Mouse (Mus musculus) midbrain, embryonic 10.5 days (tissue): ENCODE results near the gene Adamts17. TPM values are rescaled to one million over a fixed set of nuclear protein-coding genes. Genes with fewer than 3 reads are reported as not detected.

Source experiments
- DNase-seq: peaks from one replicate; pipeline ENCODE4 v3.0.0-alpha.2; 2017; ENCODE audit warnings: low spot score
- H3K27ac ChIP-seq: fragments of 300-500 bp; sonication (generic); replicated peaks from 2 replicates; pipeline ENCODE4 v1.5.1; 2016; ENCODE audit warnings: mild to moderate bottlenecking
- H3K27me3 ChIP-seq: fragments of 300-500 bp; sonication (generic); 2 replicates; pipeline ENCODE4 v1.6.1; 2016; ENCODE audit warnings: low read depth, mild to moderate bottlenecking; ENCODE audit not compliant: poor library complexity, severe bottlenecking
- H3K36me3 ChIP-seq: fragments of 300-500 bp; sonication (generic); 2 replicates; pipeline ENCODE4 v1.6.1; 2016; ENCODE audit warnings: mild to moderate bottlenecking, moderate library complexity
- H3K4me1 ChIP-seq: fragments of 300-500 bp; sonication (generic); 2 replicates; pipeline ENCODE4 v1.6.1; 2016
- H3K4me3 ChIP-seq: fragments of 300-500 bp; sonication (generic); 2 replicates; pipeline ENCODE4 v1.5.1; 2016; ENCODE audit warnings: mild to moderate bottlenecking, moderate library complexity
- H3K9me3 ChIP-seq: fragments of 300-500 bp; sonication (generic); replicated peaks from 2 replicates; pipeline ENCODE4 v1.6.1; 2016; ENCODE audit warnings: mild to moderate bottlenecking
- WGBS: fragments of 180-500 bp; shearing (Covaris S2); methylation state at CpG from one replicate; pipeline ENCODE4 v1.1.7; 2016; 5-methylcytosine and 5-hydroxymethylcytosine counted together
- polyA plus RNA-seq: library from polyadenylated mRNA; unstranded; fragments of >200 nt; fragmentation: Nextera tagmentation; extraction: Ambion mirVana; gene quantifications from 2 replicates; pipeline ENCODE4 v1.2.1, GENCODE M21; 2016

The Adamts17 gene
- polyA plus RNA-seq, 1 experiment from 2014 or later: 0.75 TPM

- Histone ChIP-seq H3K36me3 (no peaks in the 10 kb centered on the region), H3K4me1 (peaks cover 6% of the 10 kb centered on the region; the same call in 1 of the 2 replicates), H3K27ac (no peak overlapping the region), H3K9me3 (no peaks in the 10 kb centered on the region), H3K4me3 (no peak overlapping the region), H3K27me3 (no peaks in the 10 kb centered on the region)
- 84% methylated on average over 3 of the region's 3 CpGs for WGBS
- DNase-seq: no peak
These were observed 12.6 kb downstream of the Adamts17 start for GRCm38 (mm10) chr7:66852164-66852563.

DNA sequence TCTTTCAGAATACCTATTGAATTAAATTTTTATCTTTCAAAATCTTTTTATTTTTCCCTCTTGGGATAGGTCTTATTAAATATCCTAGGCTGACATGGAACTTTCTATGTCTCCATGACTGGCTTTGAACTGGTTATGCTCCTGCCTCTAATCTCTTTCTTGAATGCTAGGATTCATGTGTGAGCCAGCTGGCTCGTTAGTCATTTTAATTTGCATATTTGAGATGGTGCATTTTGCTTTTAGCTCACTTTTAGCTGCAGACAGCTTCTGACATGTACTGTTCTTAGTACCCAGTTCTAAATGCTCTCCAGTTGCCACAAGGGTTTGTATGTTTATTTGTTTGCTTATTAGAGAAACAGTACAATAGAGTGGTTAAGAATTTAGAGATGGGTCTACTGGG lies 18.1 kb downstream of the Adamts17 start:
- WGBS: 83% methylated on average over 1 of the region's 1 CpGs
- H3K4me1 ChIP-seq: peaks cover 12% of the 10 kb centered on the region
- no peak for DNase-seq

GRCm38 (mm10) chr7:66858247-66859075 lies 18.9 kb downstream of the Adamts17 start:
- Histone ChIP-seq H3K4me1 (peaks cover 9% of the 10 kb centered on the region), H3K4me3 (no peak overlapping the region), H3K27me3 (no peaks in the 10 kb centered on the region), H3K36me3 (no peaks in the 10 kb centered on the region), H3K27ac (no peak overlapping the region), H3K9me3 (no peaks in the 10 kb centered on the region)
- WGBS: 73% methylated on average over 12 of the region's 12 CpGs
- no peak for DNase-seq

More for the DNA sequence above, 18.1 kb downstream of the Adamts17 start:
- Histone ChIP-seq H3K9me3 (no peaks in the 10 kb centered on the region), H3K4me3 (no peak overlapping the region), H3K36me3 (no peaks in the 10 kb centered on the region), H3K27ac (no peak overlapping the region), H3K27me3 (no peaks in the 10 kb centered on the region)

- Histone ChIP-seq H3K4me1 (peaks cover 5% of the 10 kb centered on the region; the same call in 1 of the 2 replicates), H3K4me3 (no peak overlapping the region), H3K27me3 (no peaks in the 10 kb centered on the region), H3K9me3 (no peaks in the 10 kb centered on the region), H3K27ac (no peak overlapping the region), H3K36me3 (no peaks in the 10 kb centered on the region)
- no peak for DNase-seq
- WGBS: 85% methylated on average over 5 of the region's 5 CpGs
These were observed 19.7 kb downstream of the Adamts17 start for GRCm38 (mm10) chr7:66859220-66859619.

DNA sequence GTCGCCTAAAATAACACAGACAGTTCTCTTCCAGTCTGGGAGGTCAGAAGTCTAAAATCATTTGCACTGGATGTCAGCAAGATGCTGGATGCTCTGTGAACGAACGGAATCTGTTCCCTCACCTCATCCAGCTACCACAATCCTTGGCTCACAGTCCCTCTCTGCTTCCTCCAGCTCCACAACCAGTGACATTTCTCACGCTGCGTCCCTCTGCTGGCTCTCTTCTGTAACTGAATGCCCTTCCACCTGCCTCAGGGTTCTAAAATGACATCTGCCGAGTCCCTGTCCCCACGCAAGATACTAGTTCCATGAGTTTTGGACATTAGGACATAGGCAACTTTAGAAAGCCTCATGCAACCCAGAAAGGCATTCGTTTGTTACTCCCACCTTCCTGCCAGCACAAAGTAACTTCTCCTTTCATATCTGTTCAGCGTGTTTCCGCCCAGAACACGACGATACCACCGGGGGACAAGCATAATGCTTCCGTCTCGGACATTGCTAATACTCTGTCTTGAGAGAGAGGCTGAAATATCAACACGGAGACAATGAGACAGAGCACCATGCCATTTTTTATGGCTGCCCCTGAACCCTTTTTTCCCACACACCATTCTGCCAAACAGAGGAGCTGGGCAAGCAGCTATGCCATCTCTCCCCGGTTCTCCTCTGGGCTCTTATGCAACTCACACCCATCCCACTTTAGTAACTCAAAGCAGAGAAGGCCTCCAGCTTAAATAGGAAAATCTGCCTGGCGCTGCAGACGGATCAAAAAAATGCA lies 27.6 kb downstream of the Adamts17 start:
- Histone ChIP-seq H3K4me1 (peaks cover 12% of the 10 kb centered on the region), H3K9me3 (no peaks in the 10 kb centered on the region), H3K36me3 (no peaks in the 10 kb centered on the region), H3K27me3 (no peaks in the 10 kb centered on the region), H3K27ac (no peak overlapping the region), H3K4me3 (no peak overlapping the region)
- no peak for DNase-seq
- WGBS: 88% methylated on average over 19 of the region's 19 CpGs

- DNase-seq: no peak
- Histone ChIP-seq H3K27me3 (no peaks in the 10 kb centered on the region), H3K27ac (no peak overlapping the region), H3K4me1 (peaks cover 12% of the 10 kb centered on the region), H3K9me3 (no peaks in the 10 kb centered on the region), H3K4me3 (no peak overlapping the region), H3K36me3 (no peaks in the 10 kb centered on the region)
- WGBS: 67% methylated on average over 13 of the region's 13 CpGs
These were observed 28.4 kb downstream of the Adamts17 start for GRCm38 (mm10) chr7:66867719-66868501.

- WGBS: 82% methylated on average over 7 of the region's 7 CpGs
- Histone ChIP-seq H3K4me3 (no peak overlapping the region), H3K27ac (no peak overlapping the region; the same call in 1 of the 2 replicates), H3K9me3 (no peaks in the 10 kb centered on the region), H3K27me3 (no peaks in the 10 kb centered on the region), H3K4me1 (peaks cover 12% of the 10 kb centered on the region), H3K36me3 (no peaks in the 10 kb centered on the region)
- DNase-seq: no peak
These were observed 32.0 kb downstream of the Adamts17 start for GRCm38 (mm10) chr7:66871520-66871919.

DNA sequence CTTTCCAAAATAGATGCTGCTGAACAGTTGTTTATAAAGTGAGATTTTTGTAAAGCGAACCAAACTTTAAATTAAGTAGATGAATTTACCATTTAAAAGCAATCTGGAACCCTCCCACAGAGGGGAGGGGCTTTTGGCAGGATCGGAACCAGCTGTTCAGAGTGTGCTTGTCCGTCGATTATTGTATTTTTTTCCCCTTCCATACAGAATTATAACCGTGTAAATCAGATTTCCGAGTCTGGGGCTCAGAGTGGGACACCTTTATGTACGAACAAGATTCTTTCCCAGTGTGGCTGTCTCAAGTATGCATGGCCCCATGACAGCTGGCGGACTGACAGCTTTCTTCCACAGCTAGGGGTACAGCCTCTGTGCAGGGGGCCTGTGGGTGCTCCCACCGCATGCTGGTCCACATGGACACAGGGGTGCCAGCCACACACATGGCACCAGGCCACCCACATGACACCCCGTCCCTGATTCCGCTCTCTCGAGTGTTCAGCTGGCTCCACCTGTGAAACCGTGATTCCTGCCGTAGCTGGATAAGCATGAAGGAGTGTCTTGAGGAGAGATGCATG lies 32.5 kb downstream of the Adamts17 start:
- DNase-seq: no peak
- Histone ChIP-seq H3K36me3 (no peaks in the 10 kb centered on the region), H3K4me1 (peaks cover 12% of the 10 kb centered on the region), H3K27ac (no peak overlapping the region), H3K9me3 (no peaks in the 10 kb centered on the region), H3K27me3 (no peaks in the 10 kb centered on the region), H3K4me3 (no peak overlapping the region)
- 90% methylated on average over 14 of the region's 14 CpGs for WGBS

- 84% methylated on average over 2 of the region's 2 CpGs for WGBS
- no peak for DNase-seq
- Histone ChIP-seq H3K9me3 (no peaks in the 10 kb centered on the region), H3K4me3 (no peak overlapping the region), H3K4me1 (peaks cover 2% of the 10 kb centered on the region), H3K36me3 (no peaks in the 10 kb centered on the region), H3K27ac (no peak overlapping the region), H3K27me3 (no peaks in the 10 kb centered on the region)
These were observed 33.7 kb downstream of the Adamts17 start for GRCm38 (mm10) chr7:66873235-66873634.

DNA sequence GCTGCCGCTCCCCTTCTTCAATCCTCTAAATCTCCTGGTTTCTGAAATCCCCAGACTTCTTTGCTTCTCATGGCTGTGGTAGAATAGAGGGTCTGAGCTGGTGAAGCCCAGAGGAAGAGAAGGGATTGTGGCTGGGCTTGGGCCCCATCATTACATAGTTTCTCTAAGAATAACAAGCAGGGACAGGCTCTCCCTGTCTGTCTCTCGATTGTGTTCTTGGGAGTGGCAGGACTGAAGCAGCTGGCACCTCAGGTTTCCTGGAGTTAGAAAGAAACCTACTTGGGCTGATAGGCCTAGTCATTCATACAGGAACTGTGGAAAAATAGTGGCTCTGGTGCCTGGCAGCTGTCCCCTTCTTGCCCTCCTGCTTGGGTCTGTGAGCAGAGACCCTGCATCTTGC lies 51.9 kb downstream of the Adamts17 start:
- 85% methylated on average over 2 of the region's 2 CpGs for WGBS
- H3K4me3 ChIP-seq: no peak overlapping the region
- H3K4me1 ChIP-seq: no peaks in the 10 kb centered on the region
- no peaks in the 10 kb centered on the region for H3K36me3 ChIP-seq
- no peak overlapping the region for H3K27ac ChIP-seq
- no peak for DNase-seq
- H3K9me3 ChIP-seq: no peaks in the 10 kb centered on the region
- H3K27me3 ChIP-seq: no peaks in the 10 kb centered on the region

DNA sequence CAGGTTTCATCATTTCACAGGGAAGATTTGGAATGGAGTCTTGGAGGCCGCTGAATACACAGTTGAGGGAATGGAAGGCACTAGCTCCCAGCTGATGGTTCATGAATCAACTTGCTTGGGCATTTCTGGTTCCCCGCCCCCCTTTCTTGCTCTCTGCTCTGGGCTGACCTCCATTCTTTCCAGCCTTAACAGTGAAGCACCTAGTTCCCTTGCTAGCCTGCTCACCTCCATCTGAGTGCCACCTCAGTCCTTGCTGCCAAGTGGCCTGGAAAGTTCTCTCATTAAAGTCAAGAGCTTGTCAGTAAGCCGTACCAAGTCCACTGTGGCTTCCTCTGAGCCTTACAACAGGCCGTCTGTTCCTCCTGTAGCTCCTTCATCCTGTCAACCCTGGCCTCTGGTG lies 52.6 kb downstream of the Adamts17 start:
- Histone ChIP-seq H3K27me3 (no peaks in the 10 kb centered on the region), H3K4me3 (no peak overlapping the region), H3K4me1 (no peaks in the 10 kb centered on the region), H3K27ac (no peak overlapping the region), H3K9me3 (no peaks in the 10 kb centered on the region), H3K36me3 (no peaks in the 10 kb centered on the region)
- no peak for DNase-seq
- 83% methylated on average over 4 of the region's 4 CpGs for WGBS

GRCm38 (mm10) chr7:66902376-66902775 lies 62.8 kb downstream of the Adamts17 start:
- Histone ChIP-seq H3K4me1 (no peaks in the 10 kb centered on the region), H3K36me3 (no peaks in the 10 kb centered on the region), H3K27me3 (no peaks in the 10 kb centered on the region), H3K27ac (no peak overlapping the region), H3K9me3 (no peaks in the 10 kb centered on the region), H3K4me3 (no peak overlapping the region)
- 92% methylated on average over 7 of the region's 7 CpGs for WGBS
- no peak for DNase-seq
